Mouse (Mus musculus) adrenal gland, postnatal 0 days (tissue): Measurements from ENCODE around the gene Ntn4. TPM values are rescaled to one million over a fixed set of nuclear protein-coding genes. Genes with fewer than 3 reads are reported as not detected.

Experiments
- polyA plus RNA-seq: library from polyadenylated mRNA; unstranded; fragments of >200 nt; fragmentation: Nextera tagmentation; extraction: Ambion mirVana; gene quantifications from 2 replicates; pipeline ENCODE4 v1.2.1, GENCODE M21; 2015

Ntn4 gene
- 0.43 and 0.82 TPM in 2 replicates for polyA plus RNA-seq

GRCm38 (mm10) chr10:93640521-93640952 lies at the start of gene Ntn4:
Ntn4 (plus strand) TSS chr10:93640681.

Other genes starting within 250 kb of the Ntn4 start
- 72.6 and 75.9 TPM in 2 replicates for gene Lta4h, start 187.3 kb upstream of the Ntn4 start, polyA plus RNA-seq
- gene Hal, start 151.9 kb upstream of the Ntn4 start, polyA plus RNA-seq: 0.86 and 2.0 TPM in 2 replicates
- gene Amdhd1, start 100.6 kb upstream of the Ntn4 start, polyA plus RNA-seq: 1.7 and 2.2 TPM in 2 replicates
- gene Ccdc38, start 100.0 kb upstream of the Ntn4 start, polyA plus RNA-seq: 0.16 and 0.18 TPM in 2 replicates
- gene Snrpf, start 51.0 kb upstream of the Ntn4 start, polyA plus RNA-seq: 52.1 and 65.9 TPM in 2 replicates
- 0.15 and 0.16 TPM in 2 replicates for gene Usp44, start 190.9 kb downstream of the Ntn4 start, polyA plus RNA-seq